Mouse (Mus musculus): ENCODE data around the gene Lpin2.

The Lpin2 gene

DNA sequence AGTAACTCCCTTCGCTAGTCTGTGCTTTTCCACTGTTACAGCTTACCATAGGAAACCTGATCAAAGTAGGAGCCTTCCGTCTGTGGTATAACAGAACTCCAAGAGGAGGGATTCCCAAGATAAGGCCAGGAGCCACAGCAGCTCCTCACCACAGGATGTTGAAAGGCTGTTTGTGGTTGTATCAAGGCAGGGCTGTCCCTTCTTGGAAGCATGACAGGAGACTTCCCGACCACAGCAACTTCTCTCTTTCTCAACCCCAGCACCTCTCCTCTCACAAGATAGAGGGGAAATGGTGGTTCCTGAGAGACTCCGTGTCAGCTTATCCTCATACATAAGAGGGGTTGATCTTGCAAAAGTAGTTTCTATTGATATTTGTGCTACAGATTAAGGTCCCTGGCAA, 82.4 kb downstream of the Lpin2 start:
- DNase-seq (ENCODE audit: low read depth) = no peak

DNA sequence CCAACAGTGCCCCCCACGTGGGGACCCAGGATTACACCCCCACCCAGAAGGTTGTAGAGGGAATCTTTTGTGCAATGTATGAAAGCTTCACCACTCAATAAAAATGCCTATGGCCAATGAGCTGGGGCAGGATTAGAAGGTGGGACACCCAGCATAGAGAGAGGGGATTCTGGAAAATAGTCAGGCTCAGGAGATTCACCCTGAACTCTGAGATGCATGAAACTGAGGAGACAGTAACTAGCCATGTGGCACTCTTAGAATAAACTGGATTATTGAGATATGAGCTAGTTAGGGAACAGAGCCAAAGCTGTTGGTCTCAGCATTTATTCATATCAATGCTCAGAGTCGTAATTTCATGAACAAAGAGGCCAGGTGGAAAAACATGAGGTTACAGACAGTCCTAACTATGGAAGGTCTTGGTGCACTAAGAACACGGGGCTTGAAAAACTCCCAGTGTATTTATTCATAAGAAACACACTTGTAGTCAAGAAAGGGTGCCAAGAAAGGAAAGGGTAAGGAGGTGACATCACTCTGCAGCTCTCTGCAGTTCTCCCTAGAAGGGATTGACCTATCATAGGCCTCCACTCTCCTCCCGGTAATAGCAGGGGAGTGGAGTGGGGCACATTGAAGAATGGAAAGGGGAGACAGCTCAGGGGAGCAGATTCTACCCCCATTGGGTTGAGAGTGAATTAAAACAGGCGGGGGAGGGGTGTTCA, 83.1 kb downstream of the Lpin2 start:
- DNase-seq (ENCODE audit: low read depth) = no peak

DNA sequence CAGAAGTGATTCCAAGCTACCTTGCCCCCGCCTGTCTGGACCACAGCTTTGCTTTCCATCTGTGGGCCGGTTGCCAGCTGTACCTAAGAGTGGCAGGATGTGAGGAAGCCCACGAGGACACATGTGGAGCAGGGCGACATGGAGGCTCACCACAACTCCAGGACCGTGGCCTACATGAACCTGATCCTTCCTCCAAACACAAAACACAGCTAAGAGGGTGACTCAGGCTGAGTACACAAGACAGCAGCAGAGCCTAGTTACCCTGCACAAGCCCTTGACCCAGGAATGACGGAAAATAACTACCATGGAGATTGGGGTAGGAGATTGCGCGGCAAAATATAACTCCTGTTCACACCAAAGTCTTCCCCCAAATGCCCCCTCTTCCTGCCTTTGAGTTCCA, 85.0 kb downstream of the Lpin2 start:
- DNase-seq (ENCODE audit: low read depth) = no peak

DNA sequence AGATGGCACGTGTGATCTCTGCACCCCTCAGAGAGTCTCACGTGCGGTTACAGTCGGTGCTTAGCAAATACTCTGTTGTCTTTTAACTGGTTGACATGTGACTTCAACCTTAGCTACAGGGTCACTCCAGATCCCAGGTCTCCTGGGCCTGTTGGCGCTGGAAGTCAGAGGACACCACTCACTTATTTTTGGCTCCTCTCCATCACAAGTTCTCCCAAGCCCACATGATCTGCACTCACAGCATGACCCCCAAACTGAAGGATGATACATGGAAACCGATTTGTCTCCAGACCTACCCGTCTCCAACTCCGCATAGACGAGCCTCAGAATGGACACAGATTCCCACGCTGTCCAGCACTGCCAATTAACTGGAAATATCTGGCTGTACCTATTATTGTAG, 85.8 kb downstream of the Lpin2 start:
- DNase-seq (ENCODE audit: low read depth) = no peak

DNA sequence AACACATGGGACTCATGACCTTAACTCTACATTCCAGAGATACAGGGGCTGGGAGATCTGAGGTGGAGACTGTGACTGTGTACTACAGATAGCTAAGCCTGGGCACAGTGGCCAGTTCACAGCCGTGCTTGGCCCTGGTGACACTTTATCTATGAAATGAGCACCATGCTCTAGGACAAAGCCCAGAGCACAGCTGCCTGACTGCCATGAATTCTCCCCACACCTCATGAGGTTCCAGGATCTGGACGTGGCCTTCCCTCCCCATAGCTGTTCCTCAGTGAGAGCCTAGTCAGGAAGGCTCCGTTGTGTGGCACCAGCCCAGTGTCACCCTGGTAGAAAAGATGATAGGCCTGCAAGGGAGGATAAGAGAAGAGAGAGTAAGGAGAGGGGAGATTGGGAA, 86.2 kb downstream of the Lpin2 start:
- no peak for DNase-seq (ENCODE audit: low read depth)

DNA sequence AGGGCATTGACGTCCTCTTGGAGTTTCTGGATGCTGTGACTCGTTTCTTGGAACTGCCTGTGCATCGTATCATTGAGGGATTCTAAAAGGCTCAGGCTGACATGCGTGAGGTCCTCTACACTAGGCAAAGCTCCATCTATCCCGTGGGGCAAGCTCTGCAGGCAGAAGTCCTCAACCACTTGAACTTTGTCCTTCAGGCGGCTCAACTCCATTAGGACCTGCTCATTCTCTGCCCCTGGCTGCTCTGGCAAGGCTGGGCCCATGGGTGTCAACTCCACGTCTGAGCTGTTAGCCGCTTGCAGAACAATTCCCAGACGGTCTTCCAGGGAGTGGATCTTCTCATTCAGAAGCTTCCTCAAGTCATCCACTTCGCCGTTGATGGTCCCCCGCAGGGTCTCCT, 91.5 kb downstream of the Lpin2 start:
- DNase-seq (ENCODE audit: low read depth) = no peak

DNA sequence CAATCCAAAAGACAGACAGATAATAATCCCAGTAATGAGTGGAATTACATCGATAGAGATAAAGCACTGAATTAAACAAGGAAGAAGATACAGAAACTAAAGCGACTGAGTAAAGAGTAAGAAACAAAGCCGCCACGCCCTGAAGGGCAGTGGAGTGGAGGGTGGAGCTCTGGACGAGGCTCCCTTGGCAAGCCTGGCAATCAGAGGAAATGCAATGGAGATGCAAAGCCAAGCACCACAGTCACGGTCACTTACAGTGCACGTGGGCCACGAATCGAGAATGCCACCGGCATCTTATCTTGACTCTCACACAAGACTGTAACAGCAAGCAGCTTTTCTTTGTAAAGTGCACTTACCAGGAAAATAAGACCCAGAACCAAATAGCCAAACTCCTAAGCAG, 94.4 kb downstream of the Lpin2 start:
- no peak for DNase-seq (ENCODE audit: low read depth)

DNA sequence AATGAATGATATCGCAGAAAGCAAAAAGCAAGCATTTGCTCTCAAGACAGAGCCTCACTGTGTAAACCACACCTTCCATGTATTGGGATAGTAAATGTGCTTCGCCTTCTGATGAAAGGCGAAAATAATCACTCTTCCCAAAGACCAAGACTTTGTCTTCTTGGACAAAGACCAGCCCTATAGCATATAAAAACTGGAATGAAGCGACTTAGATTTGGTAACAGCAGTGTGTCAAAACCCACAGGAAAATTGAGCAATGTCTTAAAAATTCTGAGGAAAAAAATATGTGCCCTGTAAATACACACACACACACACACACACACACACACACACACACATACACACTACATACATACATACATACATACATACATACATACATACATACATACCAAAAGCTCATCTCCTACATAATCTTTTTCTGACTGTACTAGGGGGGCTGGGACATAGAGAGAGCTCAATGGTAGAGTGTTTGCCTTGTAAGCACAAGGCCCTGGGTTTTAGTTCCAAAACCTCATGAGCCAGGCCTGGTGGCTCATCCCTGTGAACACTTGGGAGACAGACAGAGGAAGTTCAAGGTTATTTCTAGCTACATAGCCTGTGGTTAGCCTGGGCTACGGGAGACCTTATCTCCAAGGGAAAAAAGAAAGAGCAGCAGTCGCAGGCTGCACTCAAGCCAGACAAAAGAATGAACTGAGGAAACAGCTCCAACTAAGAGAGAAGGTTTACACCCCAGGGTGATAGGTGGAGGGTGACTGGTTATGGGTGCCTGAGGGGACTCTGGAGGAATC, 95.5 kb downstream of the Lpin2 start:
- no peak for DNase-seq (ENCODE audit: low read depth)

DNA sequence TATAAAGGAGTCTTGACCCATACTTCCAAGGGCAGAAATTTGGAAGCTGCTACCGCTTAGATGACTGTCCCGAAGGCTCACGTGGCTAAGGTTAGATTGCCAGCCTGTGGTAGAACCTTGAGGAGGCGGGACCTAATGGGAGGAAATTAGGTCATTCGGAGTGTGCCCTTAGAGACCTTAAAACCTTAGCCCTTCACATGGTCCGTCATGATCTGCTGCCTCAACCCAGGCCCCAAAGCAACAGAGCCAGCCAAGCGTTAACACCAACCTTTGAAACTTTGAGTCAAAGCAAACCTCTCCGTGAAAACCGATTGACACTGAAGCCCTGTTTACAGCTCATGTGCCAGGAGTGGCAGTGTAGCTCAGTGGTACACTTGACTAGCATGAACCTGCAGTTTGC, 100.4 kb downstream of the Lpin2 start:
- DNase-seq (ENCODE audit: low read depth) = no peak

DNA sequence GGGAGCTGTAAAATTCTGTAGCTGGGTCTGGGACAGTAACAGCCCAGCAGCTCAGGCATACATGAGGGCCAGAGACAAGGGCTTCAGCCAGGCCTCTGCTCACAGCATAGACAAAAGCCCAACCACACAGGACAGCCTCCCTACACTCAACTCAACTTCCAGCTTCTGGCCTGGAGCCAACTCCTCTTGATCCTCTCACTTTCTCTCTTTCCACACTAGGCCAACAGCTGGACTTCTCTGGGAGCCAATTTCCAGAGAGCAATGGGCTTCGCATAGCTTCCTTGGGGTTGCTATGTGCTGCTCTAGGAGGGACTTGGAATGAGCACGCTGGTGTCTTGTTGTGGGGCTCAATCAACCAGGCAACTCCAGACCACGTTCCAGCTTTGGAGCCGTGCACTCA, 100.9 kb downstream of the Lpin2 start:
- no peak for DNase-seq (ENCODE audit: low read depth)

DNA sequence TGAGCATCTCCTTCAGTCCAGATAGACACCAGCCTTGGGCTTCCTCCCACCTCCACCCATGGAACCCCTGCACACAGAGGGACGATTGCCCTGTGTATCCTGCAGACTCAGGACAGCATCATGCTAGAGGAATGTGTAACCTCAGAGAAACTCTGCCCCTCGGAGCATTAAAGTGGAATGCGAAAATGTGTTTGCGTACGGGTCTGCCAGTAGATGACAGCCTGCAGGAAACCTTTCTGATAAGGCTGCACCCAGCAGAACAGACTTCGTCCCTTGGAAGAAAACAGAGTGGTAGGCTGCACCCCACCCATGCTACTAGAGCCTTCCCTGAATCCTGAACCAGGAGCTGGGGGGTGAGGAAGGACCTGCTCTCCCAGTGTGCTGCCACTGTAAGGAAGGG, 102.5 kb downstream of the Lpin2 start:
- no peak for DNase-seq (ENCODE audit: low read depth)

DNA sequence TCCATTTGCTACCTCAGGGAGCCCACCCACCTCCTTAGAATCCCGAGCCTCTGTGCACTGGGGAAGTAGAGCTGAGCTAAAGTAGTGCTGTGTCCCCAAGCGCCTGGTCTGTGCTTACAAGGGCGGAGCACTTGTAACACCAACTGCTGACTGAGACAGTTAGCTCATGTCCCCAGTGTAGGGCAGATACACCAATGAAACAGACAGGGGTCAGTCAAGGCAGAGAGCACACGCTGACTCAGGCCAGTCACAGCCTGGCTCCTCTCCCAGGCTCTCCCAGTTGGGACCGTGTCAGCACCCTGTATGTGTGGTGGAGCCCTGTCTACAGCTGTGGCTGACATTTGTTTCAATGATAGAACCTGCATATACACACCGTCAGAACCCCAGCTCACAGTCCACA, 103.6 kb downstream of the Lpin2 start:
- no peak for DNase-seq (ENCODE audit: low read depth)

DNA sequence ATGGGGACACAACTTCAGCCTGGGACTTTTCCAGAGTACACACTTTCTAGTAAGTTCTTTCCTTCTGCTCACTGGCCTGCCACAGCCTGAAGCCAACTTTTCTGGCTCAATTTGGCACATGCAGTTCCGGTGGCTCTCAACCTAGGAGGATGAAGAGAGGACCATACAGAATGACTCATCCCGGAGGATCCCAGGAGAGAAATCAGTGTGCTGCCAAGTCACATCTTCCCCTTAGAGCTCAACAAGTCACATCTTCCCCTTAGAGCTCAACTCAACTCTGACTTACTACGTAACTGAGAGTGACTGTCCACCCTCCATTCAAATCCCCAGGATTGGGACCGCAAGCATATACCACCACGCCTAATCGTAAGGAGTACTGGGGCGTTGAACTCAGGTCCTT, 105.2 kb downstream of the Lpin2 start:
- no peak for DNase-seq (ENCODE audit: low read depth)

DNA sequence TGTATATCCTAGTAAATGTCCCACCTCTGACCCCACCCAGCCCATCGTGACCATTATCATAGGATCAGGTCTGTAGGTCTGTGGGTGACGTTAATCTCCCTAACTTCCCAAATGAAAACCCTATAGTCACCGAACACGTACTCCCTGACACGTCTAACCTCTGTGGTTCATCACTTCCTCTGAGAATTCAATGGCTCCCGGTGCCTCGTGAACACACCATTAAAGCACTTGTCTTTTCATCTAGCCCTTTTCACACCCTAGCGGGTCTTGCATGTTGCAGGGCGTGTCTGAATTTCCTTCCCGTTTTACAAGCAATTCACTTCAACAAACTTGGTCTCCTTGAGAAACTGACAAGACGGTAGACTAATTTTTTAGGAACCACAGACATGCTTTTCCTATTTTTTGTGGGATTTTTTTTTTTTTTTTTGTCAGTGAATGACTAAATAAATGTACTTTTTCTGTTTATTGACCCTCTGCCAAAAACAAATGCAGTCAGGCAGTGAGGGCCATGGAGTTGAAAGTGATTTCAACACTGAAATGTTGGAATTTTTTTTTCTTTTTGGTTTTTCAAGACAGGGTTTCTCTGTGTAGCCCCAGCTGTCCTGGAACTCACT, 105.9 kb downstream of the Lpin2 start:
- DNase-seq (ENCODE audit: low read depth) = peak; percentile 32

DNA sequence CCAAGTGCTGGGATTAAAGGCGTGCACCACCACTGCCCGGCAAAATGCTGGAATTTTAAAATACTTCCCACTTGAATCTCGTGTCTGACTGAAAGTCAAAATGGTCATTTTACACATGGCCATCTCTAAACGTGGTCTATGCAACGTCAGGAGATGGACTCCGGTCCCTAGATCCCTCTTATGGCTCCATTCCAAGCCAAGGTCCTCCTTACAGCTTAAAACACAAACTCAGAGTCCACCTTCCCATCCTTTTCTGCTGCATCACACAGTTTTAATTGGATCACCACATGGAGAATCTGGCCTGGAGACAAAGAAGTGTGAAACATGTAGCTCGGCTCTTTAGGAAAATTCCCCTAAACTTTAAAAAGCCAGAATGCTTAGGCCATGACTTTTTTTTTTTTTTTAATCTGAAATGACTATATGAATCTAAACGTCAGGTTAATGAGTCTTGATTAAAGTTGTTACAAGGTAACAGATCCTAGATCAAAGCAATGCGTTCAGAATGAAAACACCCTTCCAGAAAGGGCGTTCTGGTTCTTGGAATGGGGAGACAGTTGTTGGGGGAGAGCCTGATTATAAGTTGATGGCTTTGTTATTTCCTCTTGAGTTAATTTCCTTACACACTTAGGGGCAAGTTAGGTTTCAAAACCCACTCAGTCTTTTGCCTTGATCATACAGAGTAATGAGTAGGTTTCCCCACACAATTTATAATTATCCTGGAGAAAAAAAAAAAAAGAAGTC, 106.6 kb downstream of the Lpin2 start:
- no peak for DNase-seq (ENCODE audit: low read depth)

DNA sequence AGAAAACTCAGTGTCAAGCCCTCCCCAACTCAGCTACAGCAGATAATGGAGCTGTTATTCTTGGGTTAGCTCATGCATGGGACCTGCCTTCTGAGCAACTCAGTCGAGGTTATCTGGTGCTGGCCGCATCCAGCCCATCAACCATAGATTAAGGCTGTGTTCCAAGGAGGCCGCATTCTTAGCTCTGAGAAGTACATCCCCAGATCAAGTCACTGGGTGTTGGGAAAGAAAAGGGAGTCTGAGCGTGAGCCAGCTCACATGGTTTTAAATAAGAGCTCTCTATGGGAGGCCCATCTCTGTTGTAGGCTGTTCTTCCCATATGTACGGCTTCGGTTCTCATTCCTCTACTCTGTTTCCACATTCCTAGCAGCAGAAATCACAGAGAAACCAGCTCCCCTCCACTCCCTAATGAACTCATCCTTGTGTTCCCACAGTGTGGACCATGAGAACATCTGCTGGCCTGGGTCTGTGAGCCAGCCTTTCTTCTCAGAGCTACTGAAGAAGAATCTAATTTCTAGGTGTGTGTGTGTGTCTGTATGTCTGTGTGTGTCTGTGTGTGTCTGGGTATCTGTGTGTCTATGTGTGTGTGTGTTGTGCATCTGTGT, 107.3 kb downstream of the Lpin2 start:
- no peak for DNase-seq (ENCODE audit: low read depth)

DNA sequence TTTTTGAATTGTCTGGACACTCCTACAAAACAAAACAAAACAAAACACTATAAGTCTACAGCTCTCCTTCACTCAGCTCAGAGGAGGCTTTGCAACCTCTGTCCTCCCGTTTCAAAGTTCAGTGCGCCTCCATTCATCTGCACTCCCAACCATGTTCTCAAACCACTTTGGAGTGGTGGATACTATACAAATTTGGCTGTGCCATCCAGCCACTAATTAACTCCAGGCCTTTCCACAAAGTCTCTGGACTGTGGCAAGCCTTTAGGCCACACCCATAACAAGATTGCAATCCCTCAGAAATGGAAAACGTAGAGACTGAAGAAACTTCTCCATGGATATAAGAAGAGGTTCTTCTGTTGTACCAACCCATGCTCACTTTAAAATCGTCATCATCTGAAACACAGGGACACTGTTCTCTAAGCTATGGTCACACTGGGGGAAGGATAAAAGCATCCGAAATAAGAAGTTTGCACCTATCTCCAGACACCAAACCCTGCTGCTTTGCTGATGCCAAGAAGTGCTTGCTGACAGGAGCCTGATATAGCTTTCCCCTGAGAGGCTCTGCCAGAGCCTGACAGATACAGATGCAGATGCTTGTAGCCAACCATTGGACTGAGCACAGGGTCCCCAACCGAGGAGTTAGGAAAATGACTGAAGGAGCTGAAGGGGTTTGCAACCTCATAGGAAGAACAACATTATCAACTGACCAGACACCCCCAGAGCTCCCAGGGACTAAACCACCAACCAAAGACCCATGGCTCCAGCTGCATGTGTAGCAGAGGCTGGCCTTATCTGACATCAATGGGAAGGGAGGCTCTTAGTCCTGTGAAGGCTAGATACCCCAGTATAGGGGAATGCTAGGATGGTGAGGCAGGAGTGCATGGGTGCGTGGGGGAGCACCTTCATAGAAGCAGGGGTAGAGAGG, 108.4 kb downstream of the Lpin2 start:
- no peak for DNase-seq (ENCODE audit: low read depth)

DNA sequence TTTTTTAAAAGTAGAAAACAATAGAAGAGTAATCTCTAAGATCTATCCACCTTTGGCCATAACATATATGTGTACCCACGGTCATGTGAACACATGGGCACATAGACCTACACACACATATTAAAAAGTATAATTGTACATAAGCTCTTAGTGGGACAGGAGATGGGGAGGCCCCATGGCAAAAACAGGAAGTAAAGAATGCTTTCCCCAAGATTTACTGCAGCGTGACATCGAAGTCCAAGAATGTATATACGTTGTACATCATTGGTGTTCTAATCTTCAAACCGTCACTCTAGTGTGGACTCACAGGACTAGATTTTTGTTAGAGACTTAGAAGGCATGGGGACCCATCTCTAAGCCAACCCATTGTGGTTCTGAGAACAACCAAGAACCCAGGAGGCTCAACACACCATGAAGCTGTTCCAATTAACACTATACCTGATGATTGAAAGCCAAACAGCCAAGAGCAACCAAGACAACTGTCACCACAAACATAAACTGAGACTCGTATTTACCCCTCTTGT, 109.6 kb downstream of the Lpin2 start:
- DNase-seq (ENCODE audit: low read depth) = no peak

DNA sequence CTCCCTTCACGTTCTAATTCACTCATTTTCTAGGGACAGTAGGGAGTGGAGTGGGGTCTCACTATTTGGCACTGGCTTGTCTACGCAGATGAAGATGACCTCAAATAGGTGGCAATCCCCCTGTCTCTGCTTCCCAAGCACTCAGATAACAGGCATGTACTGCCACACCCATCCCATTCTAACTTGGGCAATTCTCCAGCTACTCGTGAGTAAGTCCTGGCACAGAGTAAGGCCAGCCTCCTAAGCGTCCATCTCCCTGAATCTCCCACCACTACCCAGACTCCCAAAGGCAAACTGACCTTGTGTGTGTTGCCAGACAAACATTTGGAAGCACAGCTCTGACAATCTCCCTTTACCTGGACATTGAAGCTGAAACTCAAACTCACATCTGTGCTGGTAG, 110.5 kb downstream of the Lpin2 start:
- DNase-seq (ENCODE audit: low read depth) = no peak

DNA sequence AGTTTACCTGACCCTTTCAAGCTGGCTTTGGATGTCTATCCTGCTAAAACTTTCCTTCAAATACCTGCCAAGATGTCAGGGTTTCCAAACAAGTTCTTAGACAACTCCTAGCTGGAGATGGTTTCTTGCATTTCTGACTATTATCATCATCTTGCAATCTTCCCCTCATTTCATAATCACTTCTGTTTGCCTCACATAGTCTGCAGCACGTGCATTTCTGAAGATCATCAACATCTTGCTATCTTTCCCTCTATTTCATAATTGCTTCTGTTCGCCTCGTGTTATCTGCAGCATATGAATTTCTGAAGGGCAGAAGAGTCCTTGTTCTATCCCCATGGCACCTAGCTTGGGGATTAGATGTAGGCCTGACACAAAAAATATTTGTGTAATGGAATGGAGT, 112.2 kb downstream of the Lpin2 start:
- DNase-seq (ENCODE audit: low read depth) = no peak

Measured in naive thymus-derived CD4-positive, alpha-beta T cell, adult 2 months (primary cell).